Mouse (Mus musculus): ENCODE measurements around the gene Tmem135.

Tmem135 gene

DNA sequence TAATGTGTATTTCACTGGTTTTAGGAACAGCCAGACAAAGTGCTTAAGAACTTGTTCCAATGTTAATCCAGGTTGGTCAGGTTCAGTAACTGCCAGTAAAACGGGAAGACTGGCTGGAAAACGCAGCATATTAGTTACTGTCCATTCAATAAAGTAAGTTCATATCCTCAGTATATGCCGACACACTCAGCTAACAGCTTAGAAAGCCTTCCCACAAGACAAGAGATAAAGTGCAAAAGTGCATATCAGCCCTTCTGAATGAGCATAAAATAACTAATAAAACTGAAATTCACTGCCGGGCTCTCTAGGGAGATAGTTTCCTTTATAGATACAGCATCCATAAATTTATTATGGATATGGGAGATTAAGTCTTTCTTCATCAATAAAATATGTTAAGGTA, 161.5 kb downstream of the Tmem135 start:
- DNase-seq, result no peak

DNA sequence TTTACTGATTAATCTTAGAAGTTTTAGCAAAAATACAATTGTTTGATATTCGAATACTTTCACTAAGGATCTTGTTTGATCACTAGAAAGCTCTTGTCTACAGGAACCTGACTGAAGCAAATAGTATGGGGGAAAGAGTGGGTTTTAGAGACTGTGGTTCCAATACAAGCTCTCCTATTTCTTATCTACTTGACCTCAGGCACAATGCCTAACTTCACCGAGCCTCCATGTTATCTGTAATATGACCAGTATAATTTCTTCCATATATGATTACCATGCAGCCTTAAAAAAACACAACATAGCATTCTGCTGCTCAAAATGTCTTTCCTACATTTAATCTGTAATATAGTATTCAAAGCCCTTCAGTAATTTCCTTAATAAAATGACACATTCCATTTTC, 161.9 kb downstream of the Tmem135 start:
- DNase-seq, result no peak

DNA sequence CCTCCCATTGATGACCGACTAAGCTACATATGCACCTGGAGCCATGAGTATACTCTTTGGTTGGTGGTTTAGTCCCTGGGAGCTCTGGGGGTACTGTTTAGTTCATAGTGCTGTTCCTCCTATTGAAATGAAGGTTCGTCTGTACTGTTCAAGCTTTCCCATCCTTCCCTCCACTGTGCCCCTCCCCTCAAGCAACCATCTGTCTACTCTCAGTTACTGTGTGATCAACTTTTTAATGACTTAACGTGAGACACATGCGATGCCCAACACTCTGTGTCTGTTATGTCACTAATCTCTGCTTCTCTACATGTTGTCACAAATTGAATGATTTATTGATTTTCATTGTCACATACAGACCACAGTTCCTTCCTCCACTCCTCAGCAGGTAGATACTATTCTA, 164.4 kb downstream of the Tmem135 start:
- no peak for DNase-seq

DNA sequence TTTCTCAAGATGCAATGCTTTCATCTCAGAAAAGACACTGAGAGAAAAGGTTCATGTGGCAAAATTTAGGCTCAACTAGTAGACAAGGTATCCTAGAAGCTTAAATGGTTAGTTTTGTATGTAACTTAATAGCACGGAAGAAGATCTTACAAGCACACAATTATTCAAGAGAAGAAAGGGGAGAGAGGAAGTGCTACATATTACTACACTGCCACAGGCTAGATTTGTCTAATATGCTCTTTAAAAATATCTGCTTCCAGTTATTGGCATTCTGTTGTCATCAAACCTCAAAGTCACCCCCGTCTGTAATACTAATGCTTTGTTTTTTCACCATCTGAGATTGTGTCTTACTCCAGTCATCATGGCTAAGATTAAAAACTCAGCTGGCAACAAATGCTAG, 167.4 kb downstream of the Tmem135 start:
- DNase-seq, result no peak

DNA sequence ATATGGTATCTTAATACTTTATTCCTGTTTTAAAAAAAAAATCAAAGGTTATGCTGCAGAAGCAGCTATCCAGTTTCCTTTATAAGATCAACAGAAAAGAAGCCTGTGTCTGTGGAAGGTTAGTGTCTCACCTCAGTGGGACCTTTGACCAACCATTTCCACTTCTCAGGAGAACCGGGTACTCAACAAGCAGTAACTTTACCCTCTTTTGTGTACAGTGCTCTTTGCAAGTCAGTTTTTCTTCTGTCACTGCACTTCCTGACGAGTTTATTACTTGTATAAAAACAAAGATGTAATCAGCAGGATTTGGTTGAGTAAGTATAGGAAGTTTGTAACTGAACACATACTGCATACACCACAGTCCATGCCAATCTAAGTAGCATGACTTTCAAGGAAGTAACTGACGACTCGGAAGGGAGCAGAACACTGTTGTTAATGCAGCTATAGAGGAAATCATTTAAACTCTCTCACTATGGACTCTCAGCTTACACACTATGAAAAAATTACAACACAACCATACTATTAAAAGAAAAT, 168.0 kb downstream of the Tmem135 start:
- DNase-seq, result no peak

DNA sequence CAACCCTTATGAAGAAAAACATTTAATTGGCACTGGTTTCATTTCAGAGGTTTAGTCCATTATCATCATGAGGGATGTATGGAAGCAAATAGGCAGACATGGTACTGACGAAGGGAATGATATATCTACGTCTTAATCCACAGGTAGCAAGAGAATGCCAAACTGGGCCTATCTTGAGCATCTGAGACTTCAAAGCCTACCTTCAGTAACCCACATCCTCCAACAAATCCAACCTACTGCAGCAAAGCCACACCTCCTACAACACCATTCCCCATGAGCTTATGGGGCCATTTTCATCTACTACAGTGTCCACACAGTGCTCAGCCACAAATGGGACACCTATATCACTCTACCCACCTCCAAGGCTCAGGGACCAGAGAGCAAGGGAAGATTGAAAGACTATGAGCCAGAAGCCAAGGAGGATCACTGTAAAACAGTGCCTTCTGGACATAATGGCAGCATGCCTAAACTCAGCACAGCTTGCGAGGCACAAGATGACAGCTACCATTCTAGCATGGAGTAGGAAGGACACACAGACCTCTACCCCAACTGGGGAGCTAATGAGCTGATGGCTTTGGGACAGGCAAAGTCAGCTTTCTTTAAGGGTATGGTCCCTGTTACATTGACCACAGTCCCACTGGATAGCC, 171.4 kb downstream of the Tmem135 start:
- DNase-seq, result no peak

DNA sequence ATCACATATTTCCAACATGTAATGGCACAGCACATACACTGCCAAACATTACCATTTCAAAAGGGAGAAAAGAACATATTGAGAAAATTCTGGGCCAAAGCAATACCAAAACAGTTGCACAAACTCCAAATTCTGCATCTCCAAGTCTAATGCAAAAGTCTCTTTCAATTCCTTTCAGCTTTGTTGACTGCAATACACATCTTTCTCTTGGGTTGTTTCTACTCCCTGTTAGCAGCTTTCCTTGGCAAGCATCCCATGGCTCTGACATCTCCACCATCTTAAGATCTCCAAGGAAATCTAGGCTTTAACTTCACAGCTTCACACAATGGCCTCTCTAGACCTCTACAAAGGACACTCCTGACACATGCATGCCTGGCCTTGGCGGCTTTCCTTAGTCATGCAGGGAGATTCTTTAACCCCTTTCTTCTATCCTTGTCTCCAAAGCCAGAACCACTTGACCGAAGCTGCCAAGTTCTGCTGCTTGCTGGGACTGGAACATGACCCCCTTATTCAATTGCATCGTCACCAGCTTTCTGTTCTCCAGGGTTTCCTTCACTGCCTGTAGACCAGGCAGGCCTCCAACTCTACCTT, 172.7 kb downstream of the Tmem135 start:
- no peak for DNase-seq

DNA sequence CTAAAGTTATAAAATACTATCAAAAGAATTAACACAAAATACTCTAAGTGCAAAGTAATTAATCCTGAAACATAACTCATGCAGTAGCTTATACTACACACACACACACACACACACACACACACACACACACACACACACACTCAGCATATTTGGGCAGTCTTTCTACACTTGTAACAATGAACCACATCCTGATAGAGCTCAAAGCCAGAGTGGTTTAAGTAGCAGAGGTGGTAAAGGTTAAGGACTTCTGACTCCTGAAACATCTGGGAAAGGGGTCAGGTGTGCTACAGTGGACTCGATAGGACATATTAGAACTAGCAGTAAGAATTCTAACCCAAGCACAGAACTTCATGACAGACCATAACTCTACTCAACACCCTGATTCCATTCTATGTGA, 181.4 kb downstream of the Tmem135 start:
- DNase-seq, result no peak

DNA sequence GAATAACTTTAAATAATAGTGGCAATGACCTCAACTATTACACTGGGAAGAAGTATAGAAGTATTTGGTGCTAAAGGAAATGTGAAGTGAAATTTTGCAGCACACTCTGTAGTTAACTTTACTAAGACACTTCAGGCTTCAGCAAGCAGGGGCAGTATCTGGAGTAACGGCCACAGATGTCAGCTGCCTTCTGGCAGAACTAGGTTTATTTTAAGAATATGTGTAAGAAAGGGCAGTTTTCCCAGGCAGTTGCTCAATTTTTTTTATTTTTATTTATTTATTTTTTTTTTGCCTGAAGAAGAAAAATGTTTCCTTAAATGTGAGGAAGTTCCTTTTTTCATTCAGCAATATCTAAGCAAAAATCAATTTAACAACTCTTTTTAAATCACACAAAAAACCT, 187.4 kb downstream of the Tmem135 start:
- no peak for DNase-seq

DNA sequence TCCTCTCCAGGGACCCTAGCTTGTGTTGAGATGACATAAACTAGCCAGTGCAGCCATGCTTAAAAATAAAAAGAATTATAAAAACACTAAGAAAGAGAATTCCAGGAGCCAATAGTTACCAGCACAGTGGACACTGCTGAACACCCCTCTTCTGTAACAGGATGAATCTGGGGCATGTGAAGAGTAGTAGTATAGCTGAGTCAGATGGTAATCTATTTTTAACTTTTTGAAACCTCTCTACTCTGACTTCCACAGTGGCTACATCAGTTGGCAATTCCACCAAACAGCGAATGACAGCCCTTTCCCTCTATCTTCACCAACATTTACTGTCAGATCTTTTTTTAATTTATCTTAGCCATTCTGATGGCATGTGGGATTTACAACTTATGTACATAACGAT, 187.9 kb downstream of the Tmem135 start:
- no peak for DNase-seq

DNA sequence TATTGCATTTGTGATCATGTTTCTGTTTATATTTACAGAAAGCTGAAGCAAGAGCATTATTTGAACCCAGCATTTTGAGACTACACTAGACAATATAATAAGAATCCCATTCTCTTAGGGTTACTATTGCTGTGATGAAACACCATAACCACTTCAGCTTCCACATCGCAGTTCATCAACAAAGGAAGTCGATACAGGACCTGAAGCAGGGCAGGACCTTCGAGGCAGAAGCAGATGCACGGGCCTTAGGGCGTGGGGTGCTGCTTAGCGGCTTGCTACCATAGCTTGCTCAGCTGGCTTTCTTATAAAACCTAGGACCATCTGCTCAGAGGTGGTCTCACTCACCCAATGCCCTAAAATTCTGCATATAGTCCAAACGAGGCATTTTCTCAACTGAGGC, 188.3 kb downstream of the Tmem135 start:
- DNase-seq, result no peak

DNA sequence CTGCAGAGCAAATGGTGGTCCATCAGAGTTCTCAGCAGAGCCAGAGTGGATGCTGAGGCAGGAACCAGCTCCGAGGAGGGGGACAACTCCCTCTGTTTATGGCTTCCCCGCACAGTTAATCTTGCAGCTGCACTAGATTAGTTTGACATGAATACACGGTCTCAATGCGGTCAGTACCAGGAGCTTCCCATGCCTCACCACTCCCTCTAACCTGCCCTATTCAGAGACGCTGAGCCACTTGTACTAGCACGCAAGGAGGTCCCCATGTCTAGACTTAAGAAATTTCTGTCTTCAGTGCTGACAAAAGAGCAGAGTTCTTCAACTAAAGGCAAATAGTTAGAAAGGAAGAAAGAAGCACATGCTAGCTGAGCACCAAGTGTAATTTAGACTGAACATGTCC, 193.5 kb downstream of the Tmem135 start:
- no peak for DNase-seq

DNA sequence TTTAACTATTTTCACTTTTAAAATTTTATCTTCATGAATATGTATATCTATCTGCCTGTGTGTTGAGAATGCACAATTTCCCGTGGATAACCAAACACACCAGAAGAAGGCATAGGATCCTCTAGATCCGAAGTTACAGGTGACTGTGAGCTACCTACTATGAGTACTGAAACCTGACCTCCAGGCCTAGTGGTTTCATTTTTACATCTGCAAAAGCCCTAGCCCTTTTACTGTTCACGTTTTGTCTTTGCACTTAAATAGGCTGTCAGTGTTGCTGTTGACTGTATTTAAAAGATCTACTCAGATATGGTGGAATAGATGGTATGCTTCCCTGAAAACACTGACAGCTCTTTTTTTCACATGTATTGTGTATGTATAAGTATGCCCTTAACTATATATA, 197.9 kb downstream of the Tmem135 start:
- no peak for DNase-seq

DNA sequence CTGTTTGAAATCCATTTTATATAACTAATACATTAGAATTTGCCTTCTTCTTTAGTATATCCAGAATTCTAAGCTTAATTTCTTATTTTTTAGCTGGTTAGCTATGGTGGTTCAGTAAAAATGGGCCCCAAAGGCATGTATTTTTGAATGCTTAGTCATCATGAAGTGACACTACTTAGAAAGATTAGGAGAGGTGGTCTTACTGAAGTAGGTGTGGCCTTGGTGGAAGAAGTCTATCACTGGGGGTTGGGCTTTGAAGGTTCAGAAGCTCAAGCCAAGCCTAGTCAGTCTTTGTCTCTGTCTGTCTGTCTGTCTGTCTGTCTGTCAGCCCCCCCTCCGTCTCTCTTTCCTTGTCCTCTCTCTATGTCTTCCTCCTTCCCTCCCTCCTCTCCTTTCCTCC, 198.6 kb downstream of the Tmem135 start:
- DNase-seq, result no peak

DNA sequence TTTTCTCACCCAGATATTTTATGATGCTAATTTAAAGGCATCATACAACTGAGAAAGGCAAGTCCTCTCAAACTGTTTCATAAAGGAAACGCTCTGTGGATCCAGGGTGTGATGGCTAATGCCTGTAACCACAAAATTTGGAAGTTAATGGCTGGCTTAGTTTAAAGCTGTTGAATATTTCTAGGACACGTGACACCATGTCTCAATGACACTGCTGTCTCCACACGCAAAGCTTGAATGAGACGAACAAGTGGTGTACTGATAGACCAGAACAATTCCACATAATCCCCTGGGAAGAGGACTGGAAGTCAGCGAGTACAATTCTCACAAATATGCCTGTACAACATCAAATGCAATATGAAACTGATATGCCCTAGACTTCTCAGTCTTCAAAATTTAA, 200.9 kb downstream of the Tmem135 start:
- no peak for DNase-seq

DNA sequence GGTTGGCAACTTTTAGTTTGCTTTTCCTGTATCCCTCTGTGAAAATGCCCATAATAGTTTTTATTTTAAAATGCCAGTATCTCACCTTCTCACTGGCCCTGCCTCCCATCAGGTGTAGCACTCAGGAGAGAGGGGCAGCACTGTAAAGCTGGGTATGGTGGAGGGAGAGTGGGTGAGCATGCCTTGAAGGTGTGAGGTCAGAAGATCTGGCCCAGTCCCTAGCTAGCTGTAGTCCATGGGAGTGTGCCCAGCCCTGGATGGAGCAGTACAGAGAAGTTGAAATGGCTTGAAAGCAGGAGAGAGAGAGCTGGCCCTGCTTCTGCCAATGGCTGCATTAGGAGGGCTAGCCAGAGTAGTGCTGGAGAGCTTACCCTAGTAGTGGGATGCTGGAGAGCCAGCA, 202.1 kb downstream of the Tmem135 start:
- no peak for DNase-seq

DNA sequence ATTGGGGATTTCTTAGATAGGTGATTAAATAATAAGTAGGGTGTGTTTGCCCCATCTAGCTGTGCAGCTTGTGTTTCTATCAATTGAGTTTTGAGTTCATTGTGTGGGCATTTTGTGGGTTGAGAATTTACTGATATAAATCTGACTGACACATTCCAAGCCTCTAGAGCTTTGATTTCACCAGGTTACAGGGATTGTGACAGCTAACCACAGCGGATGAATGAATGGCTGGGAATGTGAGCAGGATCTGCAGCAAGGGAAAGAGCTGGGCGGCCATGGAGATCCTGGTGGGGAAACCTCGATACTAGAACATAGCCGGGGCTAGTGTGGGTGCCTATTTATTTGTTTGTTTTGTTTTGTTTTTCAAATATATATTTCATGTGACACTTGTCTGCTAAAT, 205.5 kb downstream of the Tmem135 start:
- no peak for DNase-seq

DNA sequence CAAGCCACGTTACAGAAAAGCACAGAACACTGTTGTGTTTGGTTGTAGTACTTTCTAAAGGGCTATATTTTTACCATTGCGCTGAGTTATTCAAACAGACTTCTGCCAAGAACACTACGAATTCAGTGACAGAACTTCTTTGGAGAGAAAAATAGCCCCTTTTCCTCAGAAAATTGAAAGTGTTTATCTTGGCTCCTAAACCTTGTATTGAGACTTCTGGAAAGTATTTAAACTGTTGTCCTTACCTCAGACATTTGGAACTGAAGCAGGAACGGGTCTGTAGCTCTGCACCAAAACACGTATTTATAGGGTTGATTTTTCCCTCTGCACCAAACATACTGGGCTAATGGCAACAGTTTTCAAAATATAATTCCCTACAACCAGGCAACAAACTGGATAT, 210.6 kb downstream of the Tmem135 start:
- no peak for DNase-seq

DNA sequence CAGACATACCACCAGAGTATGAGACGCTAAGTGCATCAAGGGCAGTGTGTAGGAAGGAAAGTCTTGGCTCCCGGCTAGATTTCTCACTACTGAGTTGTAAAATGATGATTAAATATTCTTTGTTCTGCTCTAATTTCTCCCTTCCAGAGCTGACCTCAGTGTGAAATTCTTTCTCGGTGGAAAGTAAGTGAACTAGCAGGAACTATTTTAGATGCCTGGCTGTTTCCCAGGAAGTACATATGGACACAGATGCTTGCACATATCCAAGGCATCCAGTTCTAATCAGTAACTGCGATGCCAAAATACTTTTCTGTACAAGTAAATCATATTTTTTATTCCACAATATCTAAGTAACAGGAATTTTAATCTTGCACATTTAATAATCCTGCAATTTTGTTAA, 220.1 kb downstream of the Tmem135 start:
- no peak for DNase-seq

DNA sequence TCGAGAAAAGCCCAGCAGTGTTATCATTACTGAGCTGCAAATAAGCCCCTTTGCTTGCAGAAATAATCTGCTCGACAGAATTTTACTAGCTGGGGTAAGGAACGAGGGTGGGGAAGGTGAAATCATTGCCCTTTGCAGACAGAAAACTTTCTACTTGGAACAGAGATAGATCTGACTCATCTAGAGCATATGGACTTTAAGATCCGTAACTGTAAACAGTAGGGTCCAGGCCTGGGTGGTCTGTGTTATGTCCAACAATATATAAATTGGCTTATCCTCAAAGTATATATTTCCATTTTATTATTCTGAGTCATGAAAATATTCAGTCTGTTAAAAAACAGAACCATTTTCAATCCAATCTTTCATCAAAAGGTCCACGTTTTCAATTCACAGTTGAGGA, 221.1 kb downstream of the Tmem135 start:
- no peak for DNase-seq

DNA sequence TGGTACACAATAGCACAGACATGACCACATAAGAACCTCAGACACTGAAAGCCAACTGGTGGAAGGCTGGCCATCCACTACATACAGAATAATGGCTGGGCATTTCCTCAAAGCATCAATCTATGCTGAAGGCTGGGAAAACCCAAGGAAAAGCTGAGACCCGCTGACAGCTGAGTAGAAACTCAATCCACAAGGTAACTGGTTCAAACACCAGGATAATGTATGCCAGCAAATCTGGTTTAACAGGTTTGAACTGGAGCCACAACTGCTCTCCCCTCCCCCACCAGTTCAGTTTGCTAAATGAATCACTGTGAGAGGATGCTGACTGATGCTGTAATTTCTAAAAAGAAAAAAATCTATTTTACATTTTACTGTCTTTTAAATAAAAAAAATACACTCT, 222.7 kb downstream of the Tmem135 start:
- no peak for DNase-seq

DNA sequence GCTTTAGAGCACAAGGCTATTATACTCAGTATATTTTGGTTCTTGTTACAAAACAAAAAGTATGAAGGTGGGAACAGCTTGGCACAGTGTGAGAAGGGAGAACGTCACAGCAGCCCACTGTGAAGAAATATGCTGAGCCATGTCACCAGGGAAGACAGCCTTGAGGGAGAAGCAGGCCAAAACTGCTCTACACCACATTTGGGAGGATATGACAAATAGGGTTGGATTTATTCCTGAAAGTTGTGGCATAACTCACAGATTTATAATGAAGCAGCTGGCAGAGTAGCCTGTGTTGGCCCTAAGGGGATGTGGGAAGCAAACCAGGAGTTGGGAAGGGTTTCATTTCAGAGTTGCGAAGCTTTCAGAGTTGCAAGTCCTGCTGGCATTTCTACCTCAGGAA, 225.4 kb downstream of the Tmem135 start:
- no peak for DNase-seq

DNA sequence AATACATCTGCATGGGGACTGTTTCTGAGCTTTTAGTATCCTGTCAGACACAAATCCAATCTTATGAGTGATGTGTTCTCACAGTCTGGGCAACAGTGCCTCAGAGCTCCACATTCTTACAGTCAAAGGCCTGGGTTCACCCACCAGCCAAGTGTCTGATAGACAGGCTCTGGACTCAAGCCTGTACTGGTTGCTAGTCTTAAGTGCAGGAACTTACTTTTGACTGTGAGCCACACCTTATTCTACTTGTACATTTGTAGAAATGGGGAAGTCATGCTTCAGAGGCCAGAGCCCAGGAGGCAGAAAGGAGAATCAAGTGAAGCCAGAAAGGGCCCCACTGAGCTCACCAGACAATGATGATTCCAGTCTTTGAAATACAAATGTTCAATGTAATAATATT, 226.1 kb downstream of the Tmem135 start:
- no peak for DNase-seq

DNA sequence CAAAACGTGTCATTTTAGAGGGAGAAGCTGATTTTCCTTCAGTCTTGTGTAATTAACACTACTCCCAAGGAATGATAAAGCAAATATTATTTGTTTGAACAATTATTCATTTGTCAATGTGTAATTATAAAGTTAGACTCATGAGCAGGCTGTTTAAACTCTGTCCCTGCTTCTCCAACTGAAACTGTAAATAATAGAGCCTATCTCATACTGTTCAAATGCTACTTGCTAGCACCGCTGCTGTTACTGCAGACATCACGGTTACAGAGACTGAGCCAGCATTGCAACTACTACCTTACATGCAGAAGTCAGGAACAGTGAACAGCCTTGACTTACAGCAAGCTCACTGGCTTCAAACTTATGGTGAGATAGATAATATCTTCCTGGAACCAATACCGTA, 229.6 kb downstream of the Tmem135 start:
- no peak for DNase-seq

DNA sequence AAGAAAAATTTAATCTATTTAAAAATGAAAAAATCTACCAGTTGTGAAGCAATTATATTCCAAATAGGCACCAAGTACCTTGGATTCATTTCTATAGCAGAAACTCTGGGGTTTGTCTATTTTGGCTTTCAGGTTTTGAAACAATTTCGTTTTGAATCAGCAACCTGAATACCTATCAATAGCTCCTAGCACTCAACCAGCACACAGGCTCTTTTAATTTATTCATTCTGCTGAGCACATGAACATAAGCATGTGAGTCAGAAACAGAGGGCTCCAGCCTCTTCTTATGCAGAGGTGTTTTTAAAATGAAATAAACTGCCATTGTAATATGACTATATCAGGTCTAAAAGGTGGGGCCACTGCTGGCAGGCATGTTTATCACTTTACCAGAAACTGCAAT, 231.0 kb downstream of the Tmem135 start:
- DNase-seq, result no peak

Measured in thymus, postnatal 14 days (tissue).